Mouse (Mus musculus) ovary, postnatal 36 days (tissue): ENCODE data around the gene Strn3.
"Not testable (repeated sequence)": the region's sequence is repeated elsewhere in the genome, so short reads cannot be mapped to it uniquely, and the experiment has no call there.

Source experiments
- DNase-seq: peaks from one replicate; pipeline ENCODE4 v3.0.0; 2022; ENCODE audit warnings: low spot score, mixed read lengths

Strn3 gene

GRCm38 (mm10) chr12:51612361-51612760 lies 79.3 kb downstream of the Strn3 start:
- DNase-seq: no peak

- no peak for DNase-seq
Observed at GRCm38 (mm10) chr12:51606138-51606537, 85.6 kb downstream of the Strn3 start.

GRCm38 (mm10) chr12:51603306-51603705 lies 88.4 kb downstream of the Strn3 start:
- DNase-seq: no peak

- DNase-seq: no peak
Observed at GRCm38 (mm10) chr12:51594030-51594470, 97.6 kb downstream of the Strn3 start.

GRCm38 (mm10) chr12:51593229-51594029 lies 98.3 kb downstream of the Strn3 start, which contains the start of gene Coch:
Gene Coch, plus strand, starts transcription at chr12:51593341.
- peak; percentile 46 for DNase-seq

GRCm38 (mm10) chr12:51592888-51593228 lies 98.8 kb downstream of the Strn3 start:
- no peak for DNase-seq

GRCm38 (mm10) chr12:51591921-51592320 lies 99.8 kb downstream of the Strn3 start:
- DNase-seq: no peak

- DNase-seq: no peak
Observed at GRCm38 (mm10) chr12:51589263-51589662, 102.4 kb downstream of the Strn3 start.

GRCm38 (mm10) chr12:51577816-51578215 lies 113.9 kb downstream of the Strn3 start:
- DNase-seq: not testable (repeated sequence)

GRCm38 (mm10) chr12:51572651-51573050 lies 119.0 kb downstream of the Strn3 start:
- no peak for DNase-seq

GRCm38 (mm10) chr12:51569944-51570343 lies 121.8 kb downstream of the Strn3 start:
- DNase-seq: no peak

- no peak for DNase-seq
Observed at GRCm38 (mm10) chr12:51569472-51569871, 122.2 kb downstream of the Strn3 start.

GRCm38 (mm10) chr12:51567225-51567624 lies 124.5 kb downstream of the Strn3 start:
- DNase-seq: no peak

GRCm38 (mm10) chr12:51561416-51561815 lies 130.3 kb downstream of the Strn3 start:
- no peak for DNase-seq
